23 mouse cellular contexts compared by ENCODE assay signal in the genomic region with DNA sequence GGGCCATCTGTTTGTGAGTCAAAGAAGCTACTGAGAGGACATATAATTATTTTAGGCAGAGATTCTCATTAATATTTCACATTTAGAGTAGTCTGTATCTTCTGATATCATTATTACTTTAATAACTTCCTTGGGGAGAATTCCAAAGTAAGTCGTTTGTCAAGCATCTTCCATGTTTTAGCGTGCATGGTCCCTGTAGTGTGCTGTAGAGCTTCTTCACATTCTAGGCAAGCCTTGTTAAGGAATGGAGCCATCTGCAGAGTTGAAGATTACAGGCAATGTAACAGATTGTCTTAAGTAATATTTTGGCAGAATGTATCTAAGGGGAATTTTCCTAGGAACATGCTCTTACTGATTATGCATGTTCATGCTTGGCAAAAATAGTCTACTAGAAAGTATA.
DNase-seq lines count a peak whose midpoint lies in the region; ATAC-seq and TF ChIP-seq lines count a peak whose summit lies in the region.
"Had no signal": no experiment of that assay in that cellular context is flagged by ENCODE, and none has a peak within 500 bp of the region (broad histone marks: within the 10 kb centered on the region; RNA-seq: fewer than 3 reads in every experiment).

No protein-coding gene starts in this region.

- no peaks in the 10 kb centered on the region for H3K27me3 ChIP-seq in forebrain, embryonic 14.5 days (replicated peaks; ENCODE audit: control insufficient read depth, insufficient read depth, low read length)
- no peaks in the 10 kb centered on the region for H3K27me3 ChIP-seq in forebrain, embryonic 10.5 days (ENCODE audit: poor library complexity, severe bottlenecking)
- no peaks in the 10 kb centered on the region for H3K27me3 ChIP-seq in forebrain, postnatal 0 days (ENCODE audit: insufficient read depth, low read length)
- no peaks in the 10 kb centered on the region for H3K27me3 ChIP-seq in embryonic facial prominence, embryonic 10.5 days (replicated peaks; ENCODE audit: low read depth, poor library complexity, severe bottlenecking)
- H3K27me3 ChIP-seq: embryonic facial prominence, embryonic 13.5 days; heart, embryonic 12.5 days; intestine, embryonic 15.5 days; limb, embryonic 12.5 days; liver, embryonic 12.5 days; neural tube, embryonic 15.5 days had no signal

- WGBS in forebrain, embryonic 14.5 days: 78% methylated on average over 2 of the region's 2 CpGs
- 98% methylated on average over 2 of the region's 2 CpGs for WGBS in forebrain, embryonic 10.5 days
- WGBS in forebrain, postnatal 0 days: 58% methylated on average over 2 of the region's 2 CpGs
- WGBS in embryonic facial prominence, embryonic 10.5 days: 91% methylated on average over 2 of the region's 2 CpGs

- no peaks in the 10 kb centered on the region for H3K9me3 ChIP-seq in forebrain, embryonic 14.5 days (replicated peaks; ENCODE audit: control insufficient read depth, low read length)
- no peaks in the 10 kb centered on the region for H3K9me3 ChIP-seq in forebrain, embryonic 10.5 days
- no peaks in the 10 kb centered on the region for H3K9me3 ChIP-seq in forebrain, postnatal 0 days (ENCODE audit: low read length)
- no peaks in the 10 kb centered on the region for H3K9me3 ChIP-seq in embryonic facial prominence, embryonic 10.5 days
- H3K9me3 ChIP-seq: embryonic facial prominence, embryonic 13.5 days; heart, embryonic 12.5 days; hindbrain, embryonic 10.5 days; intestine, embryonic 15.5 days; limb, embryonic 12.5 days; liver, embryonic 12.5 days; neural tube, embryonic 15.5 days had no signal

- no peak; the same call in 1 of the 2 replicates for ATAC-seq in forebrain, embryonic 14.5 days
- ATAC-seq in forebrain, postnatal 0 days: peak; percentile 92
- ATAC-seq: intestine, embryonic 15.5 days; liver, embryonic 12.5 days had no signal

- H3K4me2 ChIP-seq in forebrain, embryonic 14.5 days (ENCODE audit: low read length): no peak overlapping the region
- no peak overlapping the region for H3K4me2 ChIP-seq in forebrain, postnatal 0 days (ENCODE audit: low read depth)
- H3K4me2 ChIP-seq: embryonic facial prominence, embryonic 13.5 days; heart, embryonic 12.5 days; intestine, embryonic 15.5 days; limb, embryonic 12.5 days; liver, embryonic 12.5 days; neural tube, embryonic 15.5 days had no signal

- 0 out of 2 replicates have a peak, but pooled peaks cover 2% of the 10 kb centered on the region for H3K4me1 ChIP-seq in forebrain, embryonic 14.5 days (ENCODE audit: control insufficient read depth, insufficient read depth, low read length)
- no peaks in the 10 kb centered on the region for H3K4me1 ChIP-seq in forebrain, embryonic 10.5 days
- no peaks in the 10 kb centered on the region for H3K4me1 ChIP-seq in forebrain, postnatal 0 days (ENCODE audit: insufficient read depth)
- H3K4me1 ChIP-seq in embryonic facial prominence, embryonic 10.5 days: no peaks in the 10 kb centered on the region
- H3K4me1 ChIP-seq: heart, embryonic 12.5 days; hindbrain, embryonic 10.5 days; intestine, embryonic 15.5 days; limb, embryonic 12.5 days; liver, embryonic 12.5 days; neural tube, embryonic 15.5 days had no signal

- no peak for TF ChIP-seq CTCF in forebrain, postnatal 0 days (IDR thresholded peaks at IDR 0.05; ENCODE audit: low read depth)

- DNase-seq in forebrain, embryonic 14.5 days (ENCODE audit: low spot score): peak; percentile 61
- DNase-seq in forebrain, embryonic 10.5 days (ENCODE audit: extremely low spot score, low spot score): no peak
- peak; percentile 35 for DNase-seq in layer of hippocampus, adult 9-11 months
- no peak for DNase-seq in layer of hippocampus, postnatal 10 days (ENCODE audit: low spot score in 2 of 2)
- peak; percentile 88 for DNase-seq in brain, adult 2 months (ENCODE audit: low read depth, low spot score)
- DNase-seq in forebrain, postnatal 0 days: peak; percentile 64
- no peak for DNase-seq in embryonic facial prominence, embryonic 10.5 days (ENCODE audit: low spot score)
- DNase-seq: gastrocnemius, postnatal 25 days; heart, postnatal 10 days; kidney, adult 9 months; kidney, postnatal 25 days; lung, adult 18-20 months; lung, postnatal 10 days; right cerebral cortex, postnatal 4 days; thymus, postnatal 25 days had no signal

- no peak overlapping the region for H3K9ac ChIP-seq in forebrain, embryonic 14.5 days (ENCODE audit: low read length)
- no peak overlapping the region for H3K9ac ChIP-seq in forebrain, postnatal 0 days
- H3K9ac ChIP-seq: embryonic facial prominence, embryonic 13.5 days; heart, embryonic 12.5 days; intestine, embryonic 15.5 days; limb, embryonic 12.5 days; liver, embryonic 12.5 days; neural tube, embryonic 15.5 days had no signal

- no peak overlapping the region for H3K27ac ChIP-seq in forebrain, embryonic 14.5 days (ENCODE audit: low read depth, low read length)
- no peak overlapping the region for H3K27ac ChIP-seq in forebrain, embryonic 10.5 days
- no peak overlapping the region for H3K27ac ChIP-seq in forebrain, postnatal 0 days (ENCODE audit: low read depth, low read length)
- no peak overlapping the region for H3K27ac ChIP-seq in embryonic facial prominence, embryonic 10.5 days (replicated peaks)
- H3K27ac ChIP-seq: embryonic facial prominence, embryonic 13.5 days; hindbrain, embryonic 10.5 days; intestine, embryonic 15.5 days; limb, embryonic 12.5 days; liver, embryonic 12.5 days; neural tube, embryonic 15.5 days had no signal

- no peak overlapping the region for H3K4me3 ChIP-seq in forebrain, embryonic 14.5 days (ENCODE audit: low read depth, low read length)
- no peak overlapping the region for H3K4me3 ChIP-seq in forebrain, embryonic 10.5 days
- no peak overlapping the region for H3K4me3 ChIP-seq in forebrain, postnatal 0 days (ENCODE audit: low read depth, low read length)
- H3K4me3 ChIP-seq in embryonic facial prominence, embryonic 10.5 days: no peak overlapping the region
- H3K4me3 ChIP-seq: embryonic facial prominence, embryonic 13.5 days; erythroblast, embryonic 14.5 days; heart, embryonic 12.5 days; hindbrain, embryonic 10.5 days; intestine, embryonic 15.5 days; limb, embryonic 12.5 days; liver, embryonic 12.5 days; neural tube, embryonic 15.5 days had no signal

- H3K36me3 ChIP-seq in forebrain, embryonic 14.5 days (ENCODE audit: control insufficient read depth, insufficient read depth, low read length): no peaks in the 10 kb centered on the region
- 0 out of 2 replicates have a peak, but pooled peaks cover 2% of the 10 kb centered on the region for H3K36me3 ChIP-seq in forebrain, embryonic 10.5 days (replicated peaks)
- H3K36me3 ChIP-seq in forebrain, postnatal 0 days (ENCODE audit: insufficient read depth): no peaks in the 10 kb centered on the region
- H3K36me3 ChIP-seq in embryonic facial prominence, embryonic 10.5 days (replicated peaks): 0 out of 2 replicates have a peak, but pooled peaks cover 4% of the 10 kb centered on the region
- H3K36me3 ChIP-seq: hindbrain, embryonic 10.5 days; intestine, embryonic 15.5 days; limb, embryonic 12.5 days; liver, embryonic 12.5 days; neural tube, embryonic 15.5 days had no signal

Comparison
In these comparisons a context has a peak if more than half of its experiments do, and no peak if none do; other contexts are left out.
1. DNase-seq: peak in forebrain, embryonic 14.5 days (single experiment), layer of hippocampus, adult 9-11 months (single experiment), brain, adult 2 months (single experiment) and forebrain, postnatal 0 days (single experiment); none in forebrain, embryonic 10.5 days (single experiment), layer of hippocampus, postnatal 10 days (0 of 2) and embryonic facial prominence, embryonic 10.5 days (single experiment).